Mouse (Mus musculus) heart, postnatal 4 days (tissue): ENCODE measurements around the gene Kcnq4. TPM values are rescaled to one million over a fixed set of nuclear protein-coding genes. Genes with fewer than 3 reads are reported as not detected.

Experiments
- DNase-seq: peaks from one replicate; pipeline ENCODE4 v3.0.0; 2021
- total RNA-seq, 2 experiments: library from RNA; stranded (reverse); gene quantifications; 2 replicates each; pipeline ENCODE4 v1.2.3; 2021

The Kcnq4 gene
- total RNA-seq, 2 experiments from 2014 or later: 2.7 to 2.9 TPM

DNA sequence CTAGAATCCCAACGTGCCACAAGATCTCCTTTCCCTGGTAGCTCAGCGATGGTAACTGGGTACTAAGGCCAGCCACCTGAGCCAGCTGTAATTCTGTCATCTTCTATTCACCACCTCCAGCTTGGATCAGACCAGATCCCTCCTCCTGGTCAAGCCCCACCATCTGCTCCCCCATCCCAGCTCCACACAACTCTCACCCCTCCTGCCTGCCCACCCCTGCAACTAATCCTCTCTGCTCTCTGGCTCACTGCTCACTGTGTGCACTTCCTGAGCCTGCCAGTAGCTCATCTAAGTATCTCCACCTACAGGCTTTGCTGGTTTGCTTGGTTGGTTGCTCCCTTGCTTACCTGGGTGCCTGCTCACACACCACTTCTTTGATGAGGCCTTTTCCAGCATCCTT, 26.8 kb downstream of the Kcnq4 start:
- no peak for DNase-seq

DNA sequence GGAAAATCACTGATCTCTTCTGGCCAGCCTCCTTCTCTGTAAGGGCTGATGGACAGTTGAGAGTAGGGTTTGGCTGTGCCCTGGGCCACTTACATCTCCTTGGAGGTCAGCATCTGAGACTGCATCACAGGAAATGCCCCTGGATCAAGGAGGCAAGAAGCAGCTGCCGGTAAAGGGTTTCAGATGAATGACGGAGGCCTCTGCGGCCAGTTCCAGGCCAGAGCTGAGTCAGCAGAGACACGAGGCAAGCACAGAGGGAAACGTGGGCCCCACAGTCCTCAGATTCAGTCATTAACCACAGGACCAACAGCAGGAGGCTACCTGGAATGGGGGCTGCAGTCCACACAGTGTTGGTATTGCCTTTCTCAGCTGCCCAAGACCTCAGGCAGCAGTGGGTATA, 29.3 kb downstream of the Kcnq4 start:
- no peak for DNase-seq

DNA sequence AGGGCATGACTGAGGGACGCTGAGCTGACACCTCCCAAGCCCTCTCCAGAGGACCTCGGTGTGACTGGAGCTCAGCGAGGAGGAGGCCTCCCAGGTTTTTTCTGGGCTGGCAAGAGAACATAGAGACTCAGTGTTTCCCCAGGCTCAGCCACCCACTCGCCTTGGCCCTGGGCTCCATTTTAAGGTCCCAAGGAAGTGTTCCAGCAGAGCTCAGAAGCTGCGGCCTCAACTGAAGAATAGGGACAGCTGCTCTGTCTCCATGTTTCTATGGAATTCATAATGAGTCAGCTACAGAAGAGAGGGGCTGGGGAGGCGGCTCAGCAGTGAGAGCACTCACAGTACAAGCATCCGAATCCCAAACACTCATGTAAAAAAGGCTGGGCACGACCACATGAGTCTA, 30.8 kb downstream of the Kcnq4 start:
- DNase-seq: peak; percentile 45

DNA sequence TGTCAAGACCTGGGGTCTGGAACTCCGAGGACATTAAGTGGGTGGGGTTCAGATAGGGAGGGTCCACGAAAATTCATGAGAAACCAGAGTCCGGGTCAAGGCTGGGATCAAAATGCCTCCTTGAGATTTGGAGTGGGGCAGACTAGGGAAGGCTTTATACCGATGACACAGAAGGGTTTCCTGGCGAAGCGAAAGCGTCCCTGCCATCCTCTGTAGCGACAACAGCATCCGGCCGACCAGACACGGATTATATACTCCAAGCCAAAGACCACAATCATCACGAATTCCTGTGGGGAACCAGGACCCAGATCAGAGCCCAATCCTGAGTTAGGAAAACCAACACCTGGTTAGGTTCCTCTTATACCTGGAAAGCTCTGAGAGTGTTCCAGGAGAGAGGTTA, 31.6 kb downstream of the Kcnq4 start:
- DNase-seq: no peak

DNA sequence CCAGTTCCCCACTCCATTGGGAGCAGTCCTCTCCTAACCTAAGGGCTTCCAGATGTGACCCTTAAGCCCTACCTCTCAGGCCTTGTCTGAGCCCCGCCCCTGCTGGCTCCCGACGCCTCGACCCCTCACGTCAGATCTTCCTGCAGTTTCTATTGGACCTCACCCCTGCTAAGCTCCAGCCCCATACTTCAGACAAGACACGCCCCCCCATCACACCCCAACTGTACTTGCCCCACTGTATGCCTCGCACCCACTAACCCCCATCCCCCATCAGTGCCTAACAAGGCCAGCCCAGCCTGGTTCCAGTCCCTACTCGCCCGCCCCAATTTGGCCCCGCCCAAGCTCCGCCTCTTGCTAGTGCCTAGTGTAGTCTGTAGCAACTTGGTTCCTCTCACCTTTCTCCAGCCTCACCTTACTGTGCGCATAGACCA, 32.3 kb downstream of the Kcnq4 start:
- peak; percentile 58 for DNase-seq

DNA sequence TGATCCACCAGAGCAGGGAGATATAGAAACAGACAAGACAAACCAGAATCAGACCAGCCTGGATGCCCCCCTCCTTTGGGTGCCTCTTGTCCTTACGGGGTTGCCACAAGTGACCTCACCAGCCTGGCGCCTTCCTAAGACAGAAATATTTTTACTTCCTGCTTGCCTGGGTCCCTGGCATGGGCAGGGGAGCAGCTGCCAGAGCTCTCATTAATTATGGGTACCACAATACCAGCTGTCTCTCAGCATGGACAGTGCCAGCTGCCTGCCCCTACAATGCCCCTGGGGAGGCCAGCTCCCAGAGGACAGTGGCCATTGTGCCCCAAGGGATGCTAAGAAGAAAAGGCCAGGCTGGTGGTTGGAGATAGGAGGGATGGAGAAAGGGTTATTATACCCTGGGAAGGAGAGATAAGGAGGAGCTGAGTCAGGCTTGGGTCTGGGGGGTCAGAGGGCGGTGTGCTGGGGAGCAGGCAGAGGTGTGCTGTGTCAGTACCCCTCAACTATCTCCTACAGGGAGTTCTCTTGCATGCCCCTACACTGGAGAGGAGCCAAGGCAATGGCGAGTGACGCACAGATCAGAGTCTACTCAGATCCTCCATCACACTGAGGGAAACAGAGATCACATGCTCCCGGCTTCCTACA, 34.4 kb downstream of the Kcnq4 start:
- no peak for DNase-seq

DNA sequence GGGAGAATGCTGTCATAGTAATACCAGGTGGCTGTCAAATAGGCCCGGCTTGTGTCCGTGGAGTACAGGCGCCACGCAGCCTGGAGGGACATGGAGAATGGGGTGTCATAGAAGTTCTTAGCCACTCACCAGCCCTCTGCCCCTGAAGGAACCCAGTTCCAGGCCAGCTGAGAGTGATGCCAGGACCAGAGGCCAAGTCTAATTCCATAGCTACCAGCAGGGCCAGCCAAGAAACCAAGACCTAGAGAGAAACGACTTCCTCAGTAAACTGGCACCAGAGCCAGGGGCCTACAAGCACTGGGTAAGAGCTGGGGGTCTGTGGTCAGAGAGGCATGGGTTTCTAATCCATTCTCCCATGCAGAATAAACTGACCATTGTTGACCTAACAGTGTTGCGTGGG, 35.4 kb downstream of the Kcnq4 start:
- no peak for DNase-seq

DNA sequence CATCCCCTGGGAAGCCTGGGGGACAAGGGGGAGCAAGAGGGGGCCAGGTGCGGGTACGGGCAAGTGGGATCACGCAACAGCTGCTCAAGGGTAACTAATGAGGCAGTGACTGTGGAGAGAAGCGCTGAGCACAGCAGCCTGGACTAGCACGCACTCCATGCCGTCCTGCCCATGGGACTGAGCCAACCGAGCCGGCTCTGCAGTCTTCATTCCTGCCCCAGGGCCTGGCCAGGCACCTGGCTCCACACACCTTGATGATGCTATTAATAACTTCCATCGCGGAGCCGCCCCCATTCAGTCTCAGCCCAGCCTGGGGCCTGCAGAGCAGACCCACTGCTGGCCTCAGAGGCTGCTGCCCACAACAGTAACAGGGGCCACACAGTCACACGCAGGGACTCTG, 36.2 kb downstream of the Kcnq4 start:
- DNase-seq: no peak

DNA sequence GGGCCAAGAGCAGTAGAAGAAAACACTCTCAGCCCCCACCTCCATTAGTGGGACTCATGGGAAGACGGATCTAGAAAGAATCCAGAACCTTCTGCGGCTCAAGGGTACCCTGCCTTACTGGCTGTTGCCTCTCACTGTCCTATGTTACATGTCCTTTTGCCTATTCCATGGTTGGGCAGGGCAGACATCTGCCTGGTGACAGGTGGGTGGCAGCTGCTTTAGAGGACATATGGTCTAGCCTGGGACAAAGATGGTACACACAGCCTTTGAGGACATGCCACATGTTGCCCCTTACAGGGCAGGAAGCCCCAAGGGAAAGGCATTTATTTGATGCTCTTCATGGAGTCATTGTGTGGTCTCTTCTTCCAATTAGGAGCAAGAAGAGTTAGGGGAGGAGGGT, 45.9 kb downstream of the Kcnq4 start:
- no peak for DNase-seq

DNA sequence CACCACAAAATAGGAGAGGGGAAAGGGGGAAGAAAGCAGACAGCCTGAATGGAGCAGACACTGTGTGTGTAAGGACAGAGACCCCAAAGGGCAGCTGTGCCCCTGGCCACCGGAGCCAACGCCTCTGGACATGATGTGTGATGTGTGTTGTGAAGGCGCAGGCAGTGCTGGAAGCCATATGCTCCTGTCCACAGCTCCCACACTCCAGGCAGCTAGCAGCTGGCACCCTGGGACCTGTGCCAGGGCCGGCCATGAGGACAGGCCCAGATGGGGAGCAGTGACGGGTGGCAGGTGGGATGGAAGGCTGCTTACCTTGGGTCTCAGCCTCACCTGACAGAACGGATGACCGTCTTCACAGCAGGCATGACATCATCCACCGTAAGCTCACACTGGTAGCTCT, 46.4 kb downstream of the Kcnq4 start:
- peak; percentile 44 for DNase-seq

DNA sequence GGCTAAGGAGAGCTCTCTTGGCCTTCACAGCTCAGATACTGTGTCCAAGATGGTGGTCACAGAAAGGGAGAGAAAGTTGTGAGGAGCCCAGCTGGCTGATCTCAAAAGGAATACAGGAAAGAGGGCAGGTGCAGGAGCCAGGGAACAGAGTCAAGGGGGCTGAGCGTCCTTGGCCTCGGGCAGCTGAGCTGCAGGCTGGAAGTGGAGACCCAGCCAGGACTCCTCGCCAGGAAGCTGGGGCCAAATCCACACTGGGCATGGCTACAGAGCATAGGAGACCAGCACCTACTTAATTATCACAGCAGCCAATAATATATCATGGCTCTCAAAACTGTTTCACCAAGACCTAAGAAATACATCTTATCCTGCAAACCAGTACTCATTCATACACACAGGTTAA, 47.2 kb downstream of the Kcnq4 start:
- DNase-seq: no peak

DNA sequence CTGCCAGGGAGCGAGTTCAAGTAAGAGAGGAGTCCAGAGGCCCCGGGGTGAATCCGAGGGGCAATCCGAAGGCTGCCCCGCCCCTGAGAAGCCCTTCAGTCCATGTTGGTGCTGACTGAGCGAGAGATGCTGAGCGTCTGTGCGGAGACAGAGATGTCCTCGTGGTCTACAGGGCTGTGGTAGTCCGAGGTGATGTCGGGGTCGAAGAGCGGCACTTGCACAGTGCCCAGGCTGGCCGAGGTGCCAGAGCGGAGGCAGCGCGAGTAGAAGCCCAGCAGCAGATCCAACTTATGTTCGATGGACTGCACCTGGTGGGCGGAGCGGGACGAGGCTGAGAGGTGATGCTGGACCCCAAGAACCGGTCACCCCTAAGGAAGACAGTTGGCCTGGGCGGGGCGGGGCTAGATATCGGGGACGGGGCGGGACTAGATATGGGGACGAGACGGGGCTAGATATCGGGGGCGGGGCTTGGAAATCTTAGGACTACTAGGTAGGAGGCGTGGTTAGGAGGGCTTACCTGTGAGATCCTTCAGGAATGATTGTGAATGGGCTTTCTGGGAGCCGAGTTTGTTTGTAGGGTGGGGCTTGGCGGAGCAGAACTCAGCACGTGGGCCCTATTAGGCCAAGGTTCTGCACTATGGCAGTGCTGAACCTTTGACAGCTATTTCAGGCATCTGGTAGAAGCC, 50.5 kb downstream of the Kcnq4 start:
- no peak for DNase-seq

DNA sequence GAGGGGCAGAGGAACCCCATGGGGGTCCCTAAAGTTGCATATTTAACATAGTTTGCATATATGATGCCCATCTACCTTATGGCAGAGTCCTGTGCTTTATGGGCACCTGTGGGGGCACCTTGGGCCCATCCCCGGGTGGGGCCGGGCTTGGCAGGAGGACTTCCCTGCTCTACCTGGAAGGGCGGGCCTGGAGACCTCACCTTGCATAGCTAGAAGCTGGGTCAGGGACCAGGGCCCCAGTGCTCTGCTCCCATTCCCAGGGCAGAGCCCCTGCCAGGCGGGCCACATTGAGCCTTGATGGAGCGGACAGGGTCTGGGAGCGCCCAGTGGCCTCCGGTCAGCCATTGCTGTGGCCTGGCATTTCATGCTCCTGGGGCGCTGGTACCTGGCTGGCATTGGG, 51.1 kb downstream of the Kcnq4 start:
- no peak for DNase-seq

DNA sequence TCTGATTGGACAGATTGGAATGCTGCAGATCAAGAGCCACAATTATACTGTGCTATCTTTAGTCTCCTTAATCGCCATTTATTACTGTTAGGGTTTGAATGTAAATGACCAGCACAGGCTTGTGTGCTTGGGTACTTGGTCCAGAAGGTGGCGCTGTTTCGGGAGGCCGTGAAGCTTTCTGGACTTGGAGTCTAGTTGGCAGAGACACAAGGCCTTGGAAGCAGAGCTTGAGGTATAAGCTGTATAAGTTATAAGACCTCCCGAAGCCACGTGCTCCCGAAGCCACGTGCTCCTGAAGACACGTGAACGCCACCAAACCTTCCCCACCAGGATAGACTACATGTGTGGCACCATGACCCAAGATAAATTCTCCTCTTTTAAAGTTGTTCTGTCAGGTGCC, 55.7 kb downstream of the Kcnq4 start:
- DNase-seq: peak; percentile 78

DNA sequence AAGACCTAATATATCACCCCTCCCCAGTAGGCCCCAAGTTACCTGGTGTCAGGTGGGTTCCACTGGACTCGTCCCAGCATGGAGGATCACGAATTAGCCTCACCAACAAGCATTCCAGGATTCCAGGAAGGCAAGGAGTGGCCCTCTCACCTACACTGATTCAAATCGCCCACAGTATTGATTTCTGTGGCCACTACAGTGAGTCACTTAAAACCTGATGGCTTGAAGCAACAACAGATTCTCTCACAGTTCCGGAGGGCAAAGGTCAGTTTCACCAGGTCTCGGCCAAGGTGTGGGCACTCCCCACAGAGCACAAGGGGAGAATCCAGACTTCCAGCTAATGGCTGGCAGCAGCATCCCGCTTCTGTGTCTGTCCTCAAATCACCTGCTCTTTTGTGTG, 59.1 kb downstream of the Kcnq4 start:
- DNase-seq: no peak

DNA sequence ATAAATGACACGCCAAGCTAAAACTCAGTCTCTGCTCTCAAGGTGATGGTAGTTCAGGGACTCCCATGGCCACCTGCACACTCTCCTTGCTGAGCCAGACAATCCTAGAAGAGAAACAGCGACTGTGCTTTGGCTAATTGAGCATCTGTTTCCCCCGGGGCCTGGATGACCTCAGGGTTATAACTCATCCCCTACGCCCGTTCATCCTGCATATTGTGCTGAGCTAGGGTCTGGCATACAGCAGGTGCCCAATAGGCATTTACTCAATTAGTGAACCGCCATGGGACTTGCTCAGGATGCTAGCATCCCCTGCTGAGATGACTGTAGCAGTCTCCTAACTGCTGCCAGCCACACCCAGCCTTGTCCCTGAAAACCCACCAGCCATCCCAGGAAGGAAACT, 61.1 kb downstream of the Kcnq4 start:
- DNase-seq: no peak

DNA sequence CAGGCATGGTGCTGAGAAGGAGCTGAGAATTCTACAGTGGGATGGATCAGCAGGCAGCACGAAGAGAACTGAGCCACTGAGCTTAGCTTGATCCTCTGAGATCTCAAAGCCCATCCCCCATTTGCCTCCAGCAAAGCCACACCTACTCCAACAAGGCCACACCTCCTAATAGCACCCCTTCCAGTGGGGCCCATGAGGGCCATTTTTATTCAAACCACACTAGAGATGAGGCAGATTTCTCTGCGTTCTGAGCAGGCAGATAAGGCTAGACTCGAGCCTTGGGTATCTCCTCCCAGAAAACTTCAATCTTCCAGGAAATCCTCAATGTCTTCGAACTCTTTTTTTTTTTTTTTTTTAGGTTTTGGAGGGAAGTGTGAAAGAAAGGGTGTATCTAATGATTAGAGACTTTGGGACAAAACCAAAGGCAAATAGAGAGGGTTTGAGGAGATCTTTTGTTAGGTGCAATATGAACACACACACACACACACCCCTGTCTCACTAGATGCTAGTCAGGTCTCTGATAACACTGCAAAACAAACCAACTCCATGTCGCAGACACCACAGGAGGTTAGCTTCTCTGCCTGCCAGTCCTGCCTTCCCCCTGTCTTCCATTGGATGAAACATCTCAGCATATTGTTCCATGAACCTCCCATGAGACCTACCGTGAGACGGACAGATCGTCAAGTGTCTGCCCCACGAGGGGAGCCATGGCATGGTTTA, 65.0 kb downstream of the Kcnq4 start:
- DNase-seq: no peak

DNA sequence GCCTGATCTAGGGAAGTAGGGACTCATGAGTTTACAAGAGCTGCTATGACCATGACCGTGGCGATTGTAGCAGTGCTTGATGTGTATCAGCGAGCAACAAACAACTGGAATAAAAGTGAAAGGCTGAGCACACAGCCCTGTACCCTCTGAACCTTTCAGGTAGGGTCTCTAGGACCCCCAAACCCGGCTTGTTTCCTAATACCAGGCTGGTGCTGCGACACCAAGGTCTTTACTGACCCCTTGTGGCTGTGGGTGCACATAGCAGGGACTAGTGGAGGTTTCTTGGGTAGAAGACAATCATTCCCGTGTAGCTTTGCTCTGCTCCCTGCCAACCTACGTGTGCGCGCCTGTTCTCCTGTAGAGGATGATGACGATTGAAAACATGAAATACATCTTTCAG, 66.2 kb downstream of the Kcnq4 start:
- DNase-seq: peak; percentile 71

DNA sequence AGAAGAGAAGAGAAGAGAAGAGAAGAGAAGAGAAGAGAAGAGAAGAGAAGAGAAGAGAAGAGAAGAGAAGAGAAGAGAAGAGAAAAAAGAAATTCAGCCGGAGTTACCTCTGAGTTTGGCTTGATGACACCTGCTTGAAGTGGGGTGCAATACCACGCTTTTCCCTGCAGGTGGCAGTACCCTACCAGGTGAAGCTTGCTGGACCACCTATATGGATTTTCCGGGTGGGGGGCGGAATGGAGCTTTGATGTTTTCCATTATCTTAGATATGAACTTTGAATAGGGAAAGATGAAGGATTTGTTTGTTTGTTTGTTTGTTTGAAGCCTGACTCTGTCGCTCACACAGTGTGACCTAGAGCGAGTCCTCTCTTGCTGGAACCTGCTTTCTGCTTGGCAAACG, 67.5 kb downstream of the Kcnq4 start:
- DNase-seq: peak; percentile 43

DNA sequence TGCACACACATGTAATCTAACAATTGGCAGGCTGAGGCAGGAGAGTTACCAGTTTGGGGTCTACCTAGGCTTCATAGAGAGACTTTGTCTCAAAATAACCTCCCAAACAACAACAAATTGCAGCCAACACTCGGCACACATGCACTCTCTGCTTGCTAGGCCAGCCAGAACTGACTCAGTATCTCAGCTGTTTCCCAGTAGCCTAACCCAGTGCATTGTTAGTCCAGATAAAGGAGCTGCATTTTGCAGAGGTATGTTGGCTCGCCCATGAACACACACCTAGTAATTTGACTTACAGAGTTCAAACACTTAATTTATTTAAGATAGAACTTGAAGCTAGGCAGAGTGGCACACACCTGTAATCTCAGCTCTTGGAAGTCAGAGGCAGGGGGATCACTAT, 72.8 kb downstream of the Kcnq4 start:
- no peak for DNase-seq

DNA sequence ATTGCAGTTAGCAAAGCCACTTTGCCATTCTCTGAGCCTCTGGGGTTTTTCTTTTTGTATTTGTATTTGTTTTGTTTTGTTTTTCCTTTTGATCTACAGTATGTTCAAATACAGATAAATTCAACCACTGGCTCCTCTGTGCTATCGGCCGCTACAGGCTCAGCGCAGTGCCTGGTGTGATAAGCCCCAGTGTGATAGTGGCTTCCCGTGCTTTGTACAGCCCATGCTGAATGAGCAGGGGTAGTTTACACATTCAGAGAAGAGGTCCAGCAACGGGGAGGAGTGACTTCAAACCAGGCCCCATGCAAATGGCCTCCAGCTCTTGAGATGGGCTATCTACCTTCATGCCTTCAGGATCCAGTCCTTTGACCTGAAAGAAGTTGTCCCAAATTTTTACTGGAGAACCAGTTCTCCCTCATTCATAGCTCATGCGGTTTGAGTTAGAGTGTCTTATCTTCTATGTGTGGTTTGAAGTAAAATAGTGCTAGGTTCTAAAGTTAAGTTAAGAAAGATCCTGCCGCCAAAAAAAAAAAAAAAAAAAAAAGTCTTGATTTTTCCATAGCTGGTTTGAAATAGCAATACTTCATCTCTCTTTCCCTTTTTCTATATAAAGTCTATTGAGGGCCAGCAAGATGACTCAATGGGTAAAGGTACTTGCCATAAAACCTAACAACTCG, 73.5 kb downstream of the Kcnq4 start:
- DNase-seq: no peak

DNA sequence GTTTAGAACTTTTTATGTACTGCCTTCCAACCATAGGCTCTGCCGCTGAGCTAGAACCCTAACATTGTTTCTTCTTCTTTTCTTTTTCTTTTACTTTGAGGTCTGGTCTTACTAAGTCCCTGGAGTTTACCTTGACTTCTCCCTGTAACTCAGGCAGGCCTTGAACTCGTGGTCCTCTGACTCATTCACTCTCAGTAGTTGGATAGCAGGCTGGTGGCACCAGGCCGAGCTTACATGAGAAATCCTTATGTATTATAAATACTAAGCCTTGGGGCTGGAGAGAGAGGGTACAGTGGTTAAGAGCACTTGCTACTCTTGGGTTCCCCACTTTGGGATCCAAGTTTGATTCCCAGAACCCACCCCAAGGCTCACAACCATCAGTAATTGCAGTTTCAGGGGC, 74.8 kb downstream of the Kcnq4 start:
- DNase-seq: no peak

DNA sequence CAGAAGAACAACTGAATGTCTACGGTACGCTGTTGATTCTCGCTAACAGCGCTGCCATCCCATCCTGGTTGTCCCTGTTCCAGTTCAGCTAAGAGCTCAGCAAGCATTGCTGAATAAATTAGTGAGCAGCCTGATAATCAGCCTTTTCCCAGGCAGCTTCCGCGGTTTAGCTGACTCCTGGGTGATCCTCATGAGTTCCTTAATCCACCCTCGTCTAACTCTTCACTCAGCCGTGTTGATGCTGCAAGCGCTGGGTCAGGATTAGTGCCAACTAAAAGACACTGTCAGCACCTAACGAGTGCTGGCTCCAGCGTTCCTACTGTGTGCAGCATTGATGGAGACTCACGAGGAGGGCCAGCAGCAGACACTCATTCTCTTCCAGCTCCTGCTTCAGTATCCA, 77.4 kb downstream of the Kcnq4 start:
- DNase-seq: no peak
